Mouse (Mus musculus): ENCODE data around the gene Mief1. TPM values are rescaled to one million over a fixed set of nuclear protein-coding genes. Genes with fewer than 3 reads are reported as not detected.

Gene Mief1
- polyA plus RNA-seq, 1 experiment = 1.5 TPM

GRCm38 (mm10) chr15:80277107-80277506, 43.3 kb downstream of the Mief1 start:
- TF ChIP-seq GATA1 (IDR thresholded peaks at IDR 0.05; ENCODE audit: low read length) (no peak), TAL1 (IDR thresholded peaks at IDR 0.05; ENCODE audit: low read length) (no peak)
- Histone ChIP-seq H3K9me3 (ENCODE audit: control insufficient read depth, low read length) (no peaks in the 10 kb centered on the region), H3K27me3 (ENCODE audit: control insufficient read depth) (peaks cover 9% of the 10 kb centered on the region)

GRCm38 (mm10) chr15:80277625-80278024, 43.8 kb downstream of the Mief1 start:
- Histone ChIP-seq H3K4me1 (ENCODE audit: control insufficient read depth) (no peaks in the 10 kb centered on the region), H3K9me3 (ENCODE audit: control insufficient read depth, low read length) (no peaks in the 10 kb centered on the region), H3K27me3 (ENCODE audit: control insufficient read depth) (peaks cover 11% of the 10 kb centered on the region), H3K4me3 (replicated peaks) (no peak overlapping the region), H3K36me3 (ENCODE audit: control insufficient read depth) (no peaks in the 10 kb centered on the region)
- TF ChIP-seq TAL1 (IDR thresholded peaks at IDR 0.05; ENCODE audit: low read length) (no peak), GATA1 (IDR thresholded peaks at IDR 0.05; ENCODE audit: low read length) (no peak)

More at GRCm38 (mm10) chr15:80277107-80277506, 43.3 kb downstream of the Mief1 start:
- Histone ChIP-seq H3K4me3 (replicated peaks) (no peak overlapping the region), H3K4me1 (ENCODE audit: control insufficient read depth) (no peaks in the 10 kb centered on the region), H3K36me3 (ENCODE audit: control insufficient read depth) (no peaks in the 10 kb centered on the region)

GRCm38 (mm10) chr15:80278121-80278759, 44.4 kb downstream of the Mief1 start:
- H3K27me3 ChIP-seq (ENCODE audit: control insufficient read depth) = peaks cover 8% of the 10 kb centered on the region
- TF ChIP-seq TAL1 (IDR thresholded peaks at IDR 0.05; ENCODE audit: low read length) (no peak), GATA1 (IDR thresholded peaks at IDR 0.05; ENCODE audit: low read length) (no peak)
- H3K4me1 ChIP-seq (ENCODE audit: control insufficient read depth) = no peaks in the 10 kb centered on the region
- no peaks in the 10 kb centered on the region for H3K36me3 ChIP-seq (ENCODE audit: control insufficient read depth)
- no peaks in the 10 kb centered on the region for H3K9me3 ChIP-seq (ENCODE audit: control insufficient read depth, low read length)
- H3K4me3 ChIP-seq (replicated peaks) = no peak overlapping the region

- TF ChIP-seq TAL1 (IDR thresholded peaks at IDR 0.05; ENCODE audit: low read length) (no peak), GATA1 (IDR thresholded peaks at IDR 0.05; ENCODE audit: low read length) (no peak)
- Histone ChIP-seq H3K4me3 (replicated peaks) (no peak overlapping the region), H3K36me3 (ENCODE audit: control insufficient read depth) (no peaks in the 10 kb centered on the region), H3K27me3 (ENCODE audit: control insufficient read depth) (peaks cover 7% of the 10 kb centered on the region), H3K4me1 (ENCODE audit: control insufficient read depth) (no peaks in the 10 kb centered on the region), H3K9me3 (ENCODE audit: control insufficient read depth, low read length) (no peaks in the 10 kb centered on the region)
Measured at GRCm38 (mm10) chr15:80279053-80279452, 45.2 kb downstream of the Mief1 start.

GRCm38 (mm10) chr15:80280646-80281045, 46.8 kb downstream of the Mief1 start:
- H3K36me3 ChIP-seq (ENCODE audit: control insufficient read depth) = no peaks in the 10 kb centered on the region
- H3K4me1 ChIP-seq (ENCODE audit: control insufficient read depth) = no peaks in the 10 kb centered on the region
- H3K27me3 ChIP-seq (ENCODE audit: control insufficient read depth) = peaks cover 20% of the 10 kb centered on the region
- H3K9me3 ChIP-seq (ENCODE audit: control insufficient read depth, low read length) = no peaks in the 10 kb centered on the region
- no peak for TF ChIP-seq GATA1 (IDR thresholded peaks at IDR 0.05; ENCODE audit: low read length)
- H3K4me3 ChIP-seq (replicated peaks) = no peak overlapping the region

- no peak for TF ChIP-seq GATA1 (IDR thresholded peaks at IDR 0.05; ENCODE audit: low read length)
- TF ChIP-seq TAL1 (IDR thresholded peaks at IDR 0.05; ENCODE audit: low read length) = no peak
- Histone ChIP-seq H3K36me3 (ENCODE audit: control insufficient read depth) (no peaks in the 10 kb centered on the region), H3K9me3 (ENCODE audit: control insufficient read depth, low read length) (no peaks in the 10 kb centered on the region), H3K27me3 (ENCODE audit: control insufficient read depth) (peaks cover 67% of the 10 kb centered on the region), H3K4me3 (replicated peaks) (no peak within 1 kb of the TSS), H3K4me1 (ENCODE audit: control insufficient read depth) (peaks cover 6% of the 10 kb centered on the region)
Measured at GRCm38 (mm10) chr15:80286851-80287415, 53.1 kb downstream of the Mief1 start, which contains the start of gene Cacna1i. Gene Cacna1i, plus strand, starts transcription at chr15:80287238.

GRCm38 (mm10) chr15:80288036-80288435, 54.2 kb downstream of the Mief1 start:
- peaks cover 6% of the 10 kb centered on the region for H3K4me1 ChIP-seq (ENCODE audit: control insufficient read depth)
- H3K9me3 ChIP-seq (ENCODE audit: control insufficient read depth, low read length) = no peaks in the 10 kb centered on the region
- TF ChIP-seq GATA1 (IDR thresholded peaks at IDR 0.05; ENCODE audit: low read length) (no peak), TAL1 (IDR thresholded peaks at IDR 0.05; ENCODE audit: low read length) (no peak)
- H3K4me3 ChIP-seq (replicated peaks) = no peak overlapping the region
- H3K27me3 ChIP-seq (ENCODE audit: control insufficient read depth) = peaks cover 65% of the 10 kb centered on the region
- no peaks in the 10 kb centered on the region for H3K36me3 ChIP-seq (ENCODE audit: control insufficient read depth)

GRCm38 (mm10) chr15:80289436-80289835, 55.6 kb downstream of the Mief1 start:
- no peaks in the 10 kb centered on the region for H3K36me3 ChIP-seq (ENCODE audit: control insufficient read depth)
- no peak overlapping the region for H3K4me3 ChIP-seq (replicated peaks)
- no peaks in the 10 kb centered on the region for H3K9me3 ChIP-seq (ENCODE audit: control insufficient read depth, low read length)
- peaks cover 6% of the 10 kb centered on the region for H3K4me1 ChIP-seq (ENCODE audit: control insufficient read depth)
- TF ChIP-seq GATA1 (IDR thresholded peaks at IDR 0.05; ENCODE audit: low read length) = no peak
- TF ChIP-seq TAL1 (IDR thresholded peaks at IDR 0.05; ENCODE audit: low read length) = no peak
- H3K27me3 ChIP-seq (ENCODE audit: control insufficient read depth) = peaks cover 59% of the 10 kb centered on the region

GRCm38 (mm10) chr15:80297146-80297545, 63.3 kb downstream of the Mief1 start:
- H3K4me3 ChIP-seq (replicated peaks) = no peak overlapping the region
- no peaks in the 10 kb centered on the region for H3K4me1 ChIP-seq (ENCODE audit: control insufficient read depth)
- H3K36me3 ChIP-seq (ENCODE audit: control insufficient read depth) = no peaks in the 10 kb centered on the region
- H3K27me3 ChIP-seq (ENCODE audit: control insufficient read depth) = no peaks in the 10 kb centered on the region; the same call in 1 of the 2 replicates
- TF ChIP-seq TAL1 (IDR thresholded peaks at IDR 0.05; ENCODE audit: low read length) = no peak
- TF ChIP-seq GATA1 (IDR thresholded peaks at IDR 0.05; ENCODE audit: low read length) = no peak
- peaks cover 4% of the 10 kb centered on the region for H3K9me3 ChIP-seq (ENCODE audit: control insufficient read depth, low read length)

Other genes starting within 250 kb of the Mief1 start
- gene Pdgfb, start 219.0 kb upstream of the Mief1 start, polyA plus RNA-seq (2012) = 0.08 and 0.09 TPM in 2 replicates
- gene Syngr1, start 142.7 kb upstream of the Mief1 start, polyA plus RNA-seq (2012) = 0.41 and 1.5 TPM in 2 replicates
- 12.0 and 25.2 TPM in 2 replicates for gene Rpl3, start 142.2 kb upstream of the Mief1 start, polyA plus RNA-seq (2012)
- gene Tab1, start 100.9 kb upstream of the Mief1 start, polyA plus RNA-seq (2012) = 2.2 and 3.3 TPM in 2 replicates
- not detected in 2 replicates for gene Mgat3, start 60.3 kb upstream of the Mief1 start, polyA plus RNA-seq (2012)
- gene AC140267.1, start 1.8 kb downstream of the Mief1 start, polyA plus RNA-seq (2012) = not detected in 2 replicates
- 65.1 and 68.9 TPM in 2 replicates for gene Atf4, start 21.2 kb downstream of the Mief1 start, polyA plus RNA-seq (2012)
- gene Rps19bp1, start 30.3 kb downstream of the Mief1 start, polyA plus RNA-seq (2012) = 6.6 and 8.7 TPM in 2 replicates
- gene Cacna1i, start 53.2 kb downstream of the Mief1 start, polyA plus RNA-seq (2012) = not detected in 2 replicates

All from erythroblast, embryonic 14.5 days (primary cell).